Mouse (Mus musculus) cerebellum, adult (tissue): ENCODE measurements around the gene Rab5if.
"Not testable (repeated sequence)": the region's sequence is repeated elsewhere in the genome, so short reads cannot be mapped to it uniquely, and the experiment has no call there.

Experiments used
- ATAC-seq: cut with Nextera tagmentation; 2 replicates; pipeline ENCODE4 v1.9.2; 2017; ENCODE audit warnings: mild to moderate bottlenecking, moderate library complexity, mixed read lengths; ENCODE audit not compliant: insufficient number of reproducible peaks, low FRiP score, low TSS enrichment

Gene Rab5if

DNA sequence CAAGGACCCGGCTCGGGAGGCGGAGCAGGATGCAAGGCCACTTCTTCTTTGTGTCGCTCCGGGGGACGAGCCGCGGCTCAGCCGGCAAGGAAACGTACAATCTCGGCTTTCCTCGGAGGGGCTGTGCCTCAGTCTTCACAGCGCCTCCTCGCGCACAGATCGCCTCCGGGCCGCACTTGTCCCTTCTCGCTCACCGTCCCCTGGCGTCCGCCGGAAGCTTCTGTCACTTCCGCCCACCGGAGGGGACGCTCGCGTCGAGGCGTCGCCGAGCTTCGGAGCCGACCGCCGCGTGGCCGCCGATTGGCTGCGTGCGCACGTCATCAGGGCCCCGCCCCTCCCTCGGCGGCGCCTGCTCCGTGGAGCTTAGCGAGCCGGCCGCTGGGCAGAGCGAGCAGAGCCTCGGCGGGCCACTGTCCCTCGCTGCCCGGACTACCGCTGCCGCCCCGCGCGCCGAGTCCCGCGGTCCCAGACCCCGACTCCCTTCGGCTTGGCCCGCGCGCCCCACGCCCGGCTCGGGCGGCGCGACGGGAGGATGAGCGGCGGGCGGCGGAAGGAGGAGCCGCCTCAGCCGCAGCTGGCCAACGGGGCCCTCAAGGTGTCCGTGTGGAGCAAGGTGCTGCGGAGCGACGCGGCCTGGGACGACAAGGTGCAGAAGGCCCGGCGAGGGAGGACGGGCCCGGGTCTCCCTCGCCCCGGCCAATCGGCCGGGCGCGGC is at the start of gene Rab5if:
Gene Rab5if (plus strand): TSS at position 357 of the 715 bp plus-strand sequence.
- peak; percentile 91 for ATAC-seq

DNA sequence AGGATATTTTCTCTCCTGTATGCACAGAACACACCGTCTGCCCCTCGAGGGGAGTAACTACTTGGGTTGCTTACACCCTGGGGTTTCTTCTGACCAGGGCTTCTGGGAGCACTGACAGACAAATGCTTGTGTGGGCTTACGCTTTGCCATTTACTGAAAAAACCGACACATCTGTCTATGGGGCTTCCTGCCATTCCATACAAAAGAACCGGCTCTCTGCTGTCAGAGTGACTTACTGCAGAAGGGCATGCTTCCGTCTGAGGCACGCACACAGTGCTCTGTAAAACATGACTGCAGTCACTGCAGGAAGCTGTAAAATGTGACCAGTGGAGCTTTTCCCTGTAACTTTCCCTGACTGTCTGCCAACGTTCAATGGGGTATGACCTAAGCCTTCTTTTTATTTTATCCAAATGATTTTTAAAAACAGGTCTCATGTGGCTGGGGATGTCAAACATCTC is 48.6 kb upstream of the Rab5if start:
- ATAC-seq: no peak

DNA sequence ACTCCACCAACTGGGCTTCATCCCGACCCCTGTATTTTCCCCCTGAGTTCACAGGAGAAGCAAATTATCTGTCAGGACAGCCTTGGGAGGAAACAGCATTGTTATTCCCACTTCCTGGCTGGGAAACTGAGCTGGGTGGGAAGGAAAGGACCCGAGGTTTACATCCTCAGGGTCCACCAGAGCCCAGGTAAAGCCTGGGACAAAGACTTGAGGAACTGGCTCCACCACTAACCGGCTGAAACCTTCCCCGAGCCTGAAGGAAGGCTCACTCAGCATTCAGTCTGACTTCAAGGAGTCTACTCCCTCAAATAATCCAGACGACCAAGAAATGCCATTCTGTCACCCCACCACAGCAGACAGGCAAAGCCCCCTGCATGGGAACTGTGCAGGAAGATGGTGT is 48.0 kb upstream of the Rab5if start:
- no peak for ATAC-seq

DNA sequence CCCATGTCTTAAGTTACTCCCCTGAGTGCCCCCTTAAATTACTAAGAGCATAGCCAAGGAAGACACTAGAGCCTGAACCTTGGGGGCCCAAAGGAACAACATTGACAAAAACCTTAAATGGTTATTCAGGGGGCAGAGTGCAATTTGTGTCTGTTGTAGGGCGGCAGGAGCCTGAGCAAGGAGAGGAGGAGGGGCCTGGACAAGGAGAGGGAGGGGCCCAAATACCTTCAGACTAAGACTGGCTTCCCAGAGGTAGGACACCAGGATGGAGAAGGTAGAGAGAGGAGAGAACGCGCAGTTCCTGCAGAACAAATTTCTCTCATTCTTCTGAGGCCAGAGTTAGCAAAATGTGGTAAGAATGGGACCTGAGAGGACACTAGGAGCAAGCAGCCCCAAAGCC is 47.5 kb upstream of the Rab5if start:
- no peak for ATAC-seq

DNA sequence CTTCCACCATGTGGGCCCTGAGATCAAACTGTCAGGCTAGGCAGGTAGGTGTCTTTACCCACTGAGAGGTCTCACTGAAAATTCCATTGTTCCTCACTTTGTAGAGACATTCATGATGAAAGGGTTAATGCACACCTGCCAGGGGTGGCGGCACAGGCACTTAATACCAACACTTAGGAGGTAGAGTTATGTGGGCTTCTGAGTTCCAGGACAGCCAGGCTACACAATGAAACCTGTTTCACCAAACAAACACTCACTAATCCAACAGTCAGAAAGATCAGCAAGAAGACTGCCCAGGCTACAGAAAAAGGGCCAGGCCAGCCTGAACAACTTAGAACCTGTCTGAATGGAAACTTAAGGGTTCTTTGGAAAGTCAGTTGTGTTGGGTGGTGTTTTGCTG is 46.8 kb upstream of the Rab5if start:
- no peak for ATAC-seq

DNA sequence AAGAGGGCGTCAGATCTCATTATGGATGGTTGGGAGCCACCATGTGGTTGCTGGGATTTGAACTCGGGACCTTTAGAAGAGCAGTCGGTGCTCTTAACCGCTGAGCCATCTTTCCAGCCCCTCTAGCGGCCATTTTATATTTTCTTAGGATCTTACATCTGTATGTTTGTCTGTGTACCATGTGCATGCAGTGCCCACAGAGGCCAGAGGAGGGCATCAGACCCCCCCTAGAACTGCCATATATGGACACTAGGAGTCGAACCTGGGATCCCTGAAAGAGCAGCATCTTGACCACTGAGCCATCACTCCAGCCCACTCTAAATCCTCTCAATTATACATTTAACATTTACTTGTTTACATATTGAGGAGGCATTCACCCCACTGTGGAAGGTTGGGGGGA is 37.8 kb upstream of the Rab5if start:
- not testable (repeated sequence) for ATAC-seq

DNA sequence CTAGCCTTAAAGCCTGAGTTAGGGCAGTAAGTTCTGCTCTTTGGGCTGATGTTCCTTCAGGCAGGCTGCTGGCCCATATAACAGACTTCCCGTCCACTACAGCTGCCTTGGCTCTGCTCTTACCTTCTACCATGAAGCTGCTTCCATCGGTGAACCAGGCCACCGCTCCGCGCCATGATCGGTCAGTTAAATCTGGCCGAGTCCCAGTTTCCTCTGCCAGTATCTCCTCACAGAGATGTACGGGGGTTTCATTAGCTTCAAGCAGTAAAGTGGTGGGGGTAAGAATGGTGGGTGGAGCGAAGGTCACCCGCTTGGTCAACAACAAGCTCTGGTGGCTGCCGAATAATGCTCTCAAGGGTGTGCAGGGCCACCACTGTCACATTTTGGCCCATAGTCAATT is 28.6 kb upstream of the Rab5if start:
- ATAC-seq: no peak

DNA sequence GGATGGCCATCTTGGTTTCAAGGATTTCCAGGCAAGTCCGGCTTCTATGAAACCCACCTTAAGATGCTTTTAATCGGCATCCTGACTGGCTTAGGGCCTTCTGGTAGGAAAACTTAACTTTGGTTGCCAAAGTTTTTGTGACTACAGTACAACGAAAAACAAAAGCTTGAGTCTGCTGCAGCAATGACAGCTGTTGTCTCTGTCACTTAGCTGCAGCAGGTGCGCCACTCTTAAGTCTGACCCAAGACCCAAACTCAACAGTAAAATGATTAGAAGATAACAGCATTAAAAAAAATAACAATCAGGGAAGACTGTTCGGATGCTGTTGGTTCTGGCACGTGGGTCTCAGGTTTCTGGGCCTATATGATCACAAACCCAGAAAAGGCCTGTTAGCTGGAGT is 24.1 kb upstream of the Rab5if start:
- no peak for ATAC-seq

DNA sequence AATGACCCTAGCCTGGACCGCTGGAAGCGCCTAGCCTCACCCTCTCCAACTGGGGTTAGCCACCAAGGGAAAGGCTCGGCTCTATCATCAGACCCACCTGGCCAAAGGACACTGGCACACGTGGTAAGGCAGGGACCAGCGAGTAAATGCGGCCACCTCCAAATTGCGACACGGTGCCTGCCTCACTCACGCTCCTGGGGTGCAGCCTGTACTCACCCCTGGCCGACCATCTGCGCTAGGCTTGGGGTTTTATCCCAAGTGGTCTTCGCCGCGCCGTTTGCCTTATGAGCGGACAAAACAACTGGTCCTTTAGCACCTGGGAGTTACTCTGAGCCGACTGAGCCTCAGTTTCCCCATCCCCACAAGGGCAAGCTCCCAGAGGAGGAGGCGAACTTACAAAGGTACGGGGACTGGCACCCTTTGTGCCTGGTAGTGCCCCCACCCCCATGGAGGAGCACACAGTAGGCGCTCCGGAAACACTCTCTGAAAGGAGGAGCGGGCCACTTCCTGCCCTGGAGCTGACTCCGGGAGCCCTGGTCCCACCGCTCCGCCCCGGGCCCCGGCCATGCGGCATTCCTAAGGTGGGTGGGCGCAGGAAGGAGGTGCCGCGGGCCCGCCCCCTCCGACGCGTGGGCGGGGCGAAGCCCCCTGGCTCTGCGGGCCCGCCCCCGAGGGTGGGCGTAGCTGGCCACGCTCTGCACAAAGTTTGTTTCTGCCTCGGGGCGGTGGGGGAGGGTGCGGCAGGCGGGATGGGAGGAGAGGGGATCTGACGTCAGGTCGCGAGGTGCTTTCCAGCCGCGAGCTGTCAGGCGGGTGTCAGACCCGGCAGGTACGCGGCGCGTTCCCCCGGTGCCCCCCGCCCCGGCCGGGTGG is 23.4 kb upstream of the Rab5if start, which contains the start of gene Tgif2:
Gene Tgif2 (plus strand): TSS at position 689 of the 873 bp plus-strand sequence.
- ATAC-seq: no peak

DNA sequence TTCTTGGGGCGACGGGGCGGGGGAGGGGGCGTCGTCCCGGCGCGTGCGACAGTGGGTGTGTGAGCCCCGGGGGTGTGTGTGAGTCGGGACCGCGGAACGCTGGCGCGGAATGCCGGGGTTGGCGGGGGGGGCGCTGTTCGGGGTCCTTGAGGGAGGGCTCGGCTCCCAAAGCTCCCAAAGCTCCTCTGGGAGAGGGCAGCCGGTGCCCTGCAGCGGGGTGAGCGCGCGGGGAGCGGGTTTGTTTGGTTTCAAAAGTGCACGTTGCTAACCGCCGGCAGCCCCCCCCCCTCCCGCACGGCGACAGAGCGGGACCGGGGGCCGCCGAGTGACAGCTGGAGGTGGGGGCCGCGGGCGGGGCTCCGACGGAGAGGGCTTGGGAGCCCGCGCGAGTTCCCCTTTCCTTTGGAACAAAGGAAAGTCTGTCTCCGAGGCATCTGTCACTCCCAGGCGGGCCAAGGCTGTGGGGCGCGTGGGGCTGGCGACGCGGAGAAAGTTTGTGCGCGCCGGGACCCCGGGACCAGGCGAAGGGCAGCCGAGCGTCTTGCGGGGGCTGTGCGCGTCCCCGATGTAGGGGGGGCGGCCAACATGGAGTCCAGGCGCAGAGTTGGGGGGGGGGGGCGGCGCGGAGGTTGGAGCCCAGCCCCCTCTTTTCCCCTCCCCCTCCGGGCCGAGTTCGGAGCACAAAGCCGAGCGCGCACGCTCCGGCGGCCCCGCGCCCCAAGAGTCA is 22.5 kb upstream of the Rab5if start:
- no peak for ATAC-seq

DNA sequence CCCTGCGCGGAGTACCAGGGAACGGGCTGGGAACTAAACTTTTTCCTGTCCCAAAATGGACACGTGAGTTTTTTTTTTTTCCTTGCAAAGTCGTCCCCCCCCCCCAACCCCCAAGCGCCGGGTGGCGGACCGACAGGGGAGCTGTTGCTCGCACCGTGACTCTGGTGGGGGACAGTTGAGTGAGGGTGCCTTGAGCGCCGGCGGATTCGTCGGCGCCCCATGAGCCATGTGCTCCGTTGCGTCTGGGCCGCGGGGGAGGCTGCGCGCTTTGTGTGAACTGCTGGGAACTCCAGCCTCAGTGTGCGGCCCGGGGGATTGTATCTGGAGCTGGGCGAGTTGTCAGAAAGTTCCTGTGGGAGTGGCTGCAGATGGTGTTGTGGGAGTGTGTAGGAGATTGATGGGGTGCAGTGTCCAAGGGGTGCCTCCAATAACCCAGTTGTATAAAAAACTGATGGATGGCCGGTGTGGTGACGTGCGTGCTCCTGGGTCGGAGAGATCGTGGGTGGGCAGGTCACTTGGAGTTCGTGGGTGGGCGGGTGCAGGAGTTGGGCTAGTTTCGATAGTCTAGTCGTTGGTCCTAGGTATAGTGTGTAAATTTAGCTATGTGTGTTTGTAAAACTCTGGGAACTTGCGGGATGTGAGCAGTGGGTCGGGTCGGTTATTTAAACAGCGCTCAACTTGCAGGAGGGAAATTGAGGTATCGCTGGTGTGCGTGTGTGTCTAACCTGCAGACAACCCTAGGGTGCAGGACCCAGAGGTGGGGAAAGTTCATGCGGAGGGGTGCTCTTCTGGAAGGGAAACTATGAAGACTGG is 21.7 kb upstream of the Rab5if start:
- ATAC-seq: no peak

DNA sequence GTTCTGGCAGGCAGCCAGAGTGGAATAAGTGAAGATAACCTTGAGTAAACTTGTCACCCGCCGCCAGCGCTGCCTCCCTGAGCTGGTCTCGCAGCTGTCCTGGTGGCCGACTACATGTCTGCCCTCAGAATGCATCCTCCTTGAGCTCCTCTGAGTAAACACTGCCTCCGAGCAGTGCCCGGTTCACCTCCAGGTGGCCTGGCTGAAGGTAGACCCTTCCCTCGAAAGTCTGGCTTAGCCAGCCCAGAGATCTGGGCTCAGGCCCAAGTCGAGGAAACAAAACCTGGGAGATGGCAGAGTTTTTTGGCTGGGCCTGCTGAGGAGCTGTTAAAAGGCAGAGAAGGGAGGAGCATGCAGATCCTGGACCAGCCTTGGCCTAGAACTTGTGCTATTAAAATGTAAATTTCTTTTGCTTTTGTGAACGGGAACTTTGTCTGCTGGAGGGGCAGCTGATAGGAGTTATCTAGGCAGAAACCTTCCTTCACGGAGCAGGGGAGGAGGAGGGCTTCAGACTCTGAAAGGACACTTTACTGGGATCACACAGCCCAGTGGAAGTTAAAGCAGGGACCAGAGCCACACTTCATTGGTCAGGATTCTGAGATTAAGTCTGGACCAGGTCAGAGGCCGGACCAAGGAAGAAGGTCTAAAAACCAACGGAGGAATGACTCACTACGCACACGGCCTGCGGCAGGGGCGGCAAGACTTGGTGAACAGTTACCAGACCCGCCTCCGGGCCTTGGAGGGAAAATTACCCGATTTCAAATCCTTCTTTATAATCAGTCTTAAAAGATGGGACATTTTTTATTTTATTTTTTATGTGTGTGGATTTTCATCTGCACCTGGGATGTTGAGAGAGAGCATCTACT is 20.9 kb upstream of the Rab5if start:
- no peak for ATAC-seq

DNA sequence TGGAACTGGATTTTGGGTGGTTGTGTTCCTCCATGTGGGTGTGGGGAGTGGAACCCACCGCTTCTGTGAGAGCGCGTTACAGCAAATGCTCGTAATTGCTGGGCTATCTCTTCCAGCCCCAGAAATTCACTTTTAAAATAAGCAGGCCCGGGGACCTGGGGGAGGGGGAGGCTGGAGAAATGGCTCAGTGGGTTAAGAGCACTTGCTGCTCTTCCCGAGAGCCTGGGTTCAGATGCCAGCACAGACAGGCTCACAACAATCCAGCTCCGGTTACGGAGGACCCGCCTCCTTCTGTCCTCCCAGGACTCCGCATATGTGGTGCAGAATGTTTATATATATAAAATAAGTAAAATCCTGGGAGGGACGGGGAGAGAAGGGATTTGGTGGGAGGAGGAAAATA is 20.2 kb upstream of the Rab5if start:
- ATAC-seq: no peak

DNA sequence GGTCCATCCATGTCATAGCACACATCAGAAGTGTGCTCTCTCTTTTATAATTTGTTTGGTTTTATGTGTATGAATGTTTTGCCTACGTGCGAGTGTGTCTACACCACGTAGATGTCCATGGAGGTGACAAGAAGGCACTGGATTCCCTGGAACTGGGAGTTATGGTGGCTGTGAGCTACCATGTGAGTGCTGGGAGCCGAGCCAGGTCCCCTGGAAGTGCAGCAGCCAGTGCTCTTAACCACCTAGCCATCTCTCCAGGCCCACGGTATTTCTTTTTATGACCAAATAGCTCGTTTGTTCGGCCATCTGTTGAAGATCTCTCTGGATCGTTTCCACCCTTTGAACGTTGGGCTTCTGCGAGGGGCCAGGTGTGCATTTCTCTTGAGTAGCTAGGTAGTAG is 19.6 kb upstream of the Rab5if start:
- ATAC-seq: no peak

DNA sequence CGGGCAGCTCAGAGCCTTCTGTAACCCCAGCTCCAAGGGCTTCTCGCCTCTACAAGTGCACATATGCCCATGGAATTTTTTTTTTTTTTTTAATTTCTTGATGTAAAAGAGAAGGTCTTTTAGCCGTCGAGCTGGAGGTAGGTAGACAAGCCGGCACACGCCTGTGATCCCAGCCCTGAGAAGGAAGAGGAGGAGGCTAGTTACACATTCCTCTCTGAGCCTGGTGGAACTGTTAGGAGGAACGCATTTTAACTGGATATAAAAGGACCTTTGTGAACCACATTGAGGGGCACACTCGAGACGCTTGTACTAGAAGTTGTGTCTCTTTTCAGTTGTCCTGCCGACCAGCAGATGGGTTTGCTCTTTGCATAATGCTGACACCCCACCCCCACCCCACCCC is 18.2 kb upstream of the Rab5if start:
- ATAC-seq: no peak

DNA sequence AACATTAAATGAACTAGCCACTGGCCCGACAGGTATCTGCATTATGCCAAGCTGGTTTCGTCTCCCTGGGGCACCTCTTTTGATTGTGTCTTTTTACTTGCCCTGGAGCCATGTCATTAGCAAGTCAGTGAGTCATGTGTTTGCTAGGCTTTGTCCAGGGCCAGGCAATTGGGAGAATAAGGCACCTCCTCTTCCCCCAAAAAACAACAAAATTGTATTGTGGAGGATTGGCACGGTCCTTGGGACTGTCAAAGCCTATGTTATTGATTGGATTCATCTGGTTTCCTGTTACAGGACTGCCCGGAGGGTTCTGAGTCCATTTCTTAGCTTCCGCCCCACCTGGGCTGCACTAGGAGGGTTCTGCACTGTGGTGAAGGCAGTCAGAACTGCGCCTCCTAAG is 15.3 kb upstream of the Rab5if start:
- ATAC-seq: no peak

DNA sequence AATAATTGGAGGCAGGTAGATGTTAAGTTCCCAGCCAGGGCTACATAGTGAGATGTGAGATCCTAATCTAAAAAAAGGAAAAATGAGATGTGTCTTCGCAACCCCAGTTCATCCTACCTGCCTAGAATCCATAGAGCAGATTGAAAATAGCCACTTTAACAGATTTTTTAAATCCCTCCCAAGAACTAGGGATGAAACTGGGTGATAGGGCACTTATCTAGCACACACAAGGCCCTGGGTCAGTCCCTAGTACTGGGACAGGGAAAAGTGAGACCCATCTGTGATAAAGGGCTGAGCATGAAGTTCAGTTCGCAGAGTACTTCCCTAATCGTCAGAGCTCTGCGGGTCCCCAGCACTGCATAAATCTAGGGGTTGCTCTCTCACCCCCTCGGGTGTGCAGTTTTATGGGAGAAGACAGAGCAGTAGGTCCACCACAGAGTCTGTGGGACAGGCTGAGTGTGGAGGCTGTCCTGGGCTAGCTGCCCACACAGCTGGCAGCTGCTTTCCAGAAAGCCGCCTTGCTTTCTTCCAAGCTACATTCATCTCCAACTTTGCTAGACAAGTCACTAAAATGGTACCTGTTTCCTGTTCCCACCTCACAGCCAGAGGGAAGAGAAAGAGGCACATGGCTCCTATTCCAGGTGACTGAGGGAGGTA is 14.3 kb upstream of the Rab5if start:
- no peak for ATAC-seq

DNA sequence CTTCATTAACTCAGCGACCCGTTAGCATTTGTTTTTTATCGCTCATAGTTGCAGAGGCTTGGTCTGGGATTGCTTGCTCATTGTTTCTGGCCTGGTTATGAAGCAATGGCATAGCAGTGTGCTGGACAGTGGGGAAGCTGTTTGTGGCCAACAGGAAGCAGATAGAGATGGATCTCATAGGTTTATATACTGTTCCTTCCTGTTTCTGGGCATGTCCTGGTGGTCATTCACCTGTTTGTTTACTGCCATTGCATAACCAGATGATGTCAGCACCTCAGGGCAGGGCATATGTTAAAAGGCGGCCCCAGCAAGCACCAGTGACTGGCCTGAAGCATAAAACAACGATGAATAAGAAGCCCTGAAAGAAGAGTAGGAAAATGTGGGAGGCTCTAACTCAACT is 12.4 kb upstream of the Rab5if start:
- ATAC-seq: no peak

DNA sequence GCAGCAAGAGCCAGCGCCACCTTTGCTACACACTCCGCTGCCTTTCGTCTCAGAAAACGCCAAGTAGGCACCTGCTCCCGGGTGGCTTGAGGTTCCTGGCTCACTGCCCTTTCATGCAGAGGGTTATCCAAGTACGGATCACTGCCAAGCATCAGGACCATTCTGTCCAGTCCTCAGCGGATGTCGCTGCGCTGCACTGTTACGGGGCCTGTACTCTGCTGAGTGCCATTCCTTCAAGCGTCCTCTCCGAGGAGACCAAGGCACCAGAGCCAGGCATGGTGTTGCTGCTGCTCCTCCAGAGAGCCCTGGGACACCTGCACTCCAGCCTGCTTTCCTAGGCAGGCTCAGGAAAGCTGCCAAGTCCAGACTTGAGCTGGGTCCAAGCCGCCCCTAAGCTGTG is 9.3 kb upstream of the Rab5if start:
- not testable (repeated sequence) for ATAC-seq
